Mouse (Mus musculus) limb, embryonic 11.5 days (tissue): ENCODE results near the gene Zfp697. TPM values are rescaled to one million over a fixed set of nuclear protein-coding genes. Genes with fewer than 3 reads are reported as not detected.

Source experiments
- ATAC-seq: fragments of 200-750 bp; cut with Nextera tagmentation; 2 replicates; pipeline ENCODE4 v1.8.0; 2017; ENCODE audit warnings: low read depth; ENCODE audit not compliant: insufficient number of reproducible peaks, low FRiP score, low TSS enrichment
- DNase-seq: peaks from one replicate; pipeline ENCODE4 v3.0.0-alpha.2; 2015; ENCODE audit warnings: low spot score
- H3K27ac ChIP-seq: fragments of 300-500 bp; sonication (generic); replicated peaks from 2 replicates; pipeline ENCODE4 v1.5.1; 2014; ENCODE audit warnings: low read depth, mild to moderate bottlenecking, low read length
- H3K27me3 ChIP-seq: fragments of 300-500 bp; sonication (generic); 2 replicates; pipeline ENCODE4 v1.6.1; 2014; ENCODE audit warnings: mild to moderate bottlenecking, low read length, mixed read lengths; ENCODE audit not compliant: control insufficient read depth, insufficient read depth
- H3K36me3 ChIP-seq: fragments of 300-500 bp; sonication (generic); 2 replicates; pipeline ENCODE4 v1.6.1; 2014; ENCODE audit warnings: mild to moderate bottlenecking, low read length, moderate library complexity, mixed read lengths; ENCODE audit not compliant: control insufficient read depth, insufficient read depth
- H3K4me1 ChIP-seq: fragments of 300-500 bp; sonication (generic); 2 replicates; pipeline ENCODE4 v1.6.1; 2014; ENCODE audit warnings: low read length, mixed read lengths; ENCODE audit not compliant: control insufficient read depth, insufficient read depth
- H3K4me2 ChIP-seq: fragments of 300-500 bp; sonication (generic); 2 replicates; pipeline ENCODE4 v1.6.1; 2014; ENCODE audit warnings: low read depth, mild to moderate bottlenecking, moderate library complexity; ENCODE audit not compliant: severe bottlenecking
- H3K4me3 ChIP-seq: fragments of 300-500 bp; sonication (generic); 2 replicates; pipeline ENCODE4 v1.5.1; 2014; ENCODE audit warnings: low read depth, low read length
- H3K9ac ChIP-seq: fragments of 300-500 bp; sonication (generic); 2 replicates; pipeline ENCODE4 v1.6.1; 2014; ENCODE audit warnings: mild to moderate bottlenecking, low read length
- H3K9me3 ChIP-seq: fragments of 300-500 bp; sonication (generic); 2 replicates; pipeline ENCODE4 v1.6.1; 2016; ENCODE audit warnings: low read length; ENCODE audit not compliant: control insufficient read depth
- WGBS: fragments of 180-500 bp; shearing (Covaris S2); extraction: QIAGEN DNeasy Blood & Tissue Kit; methylation state at CpG from one replicate; pipeline ENCODE4 v1.1.7; 2014; 5-methylcytosine and 5-hydroxymethylcytosine counted together
- polyA plus RNA-seq: library from polyadenylated mRNA; unstranded; fragments of >200 nt; fragmentation: Nextera tagmentation; extraction: Ambion mirVana; gene quantifications from 2 replicates; pipeline ENCODE4 v1.2.1, GENCODE M21; 2014

Zfp697 gene
- polyA plus RNA-seq, 1 experiment from 2014 or later = 10.4 TPM

GRCm38 (mm10) chr3:98362753-98363152, 19.5 kb upstream of the Zfp697 start:
- Histone ChIP-seq H3K27me3 (no peaks in the 10 kb centered on the region), H3K9ac (no peak overlapping the region), H3K36me3 (no peaks in the 10 kb centered on the region), H3K9me3 (no peaks in the 10 kb centered on the region), H3K27ac (no peak overlapping the region), H3K4me1 (no peaks in the 10 kb centered on the region), H3K4me2 (no peak overlapping the region), H3K4me3 (no peak overlapping the region)
- no peak for DNase-seq
- ATAC-seq = no peak
- WGBS = 29% methylated on average over 2 of the region's 2 CpGs

DNA sequence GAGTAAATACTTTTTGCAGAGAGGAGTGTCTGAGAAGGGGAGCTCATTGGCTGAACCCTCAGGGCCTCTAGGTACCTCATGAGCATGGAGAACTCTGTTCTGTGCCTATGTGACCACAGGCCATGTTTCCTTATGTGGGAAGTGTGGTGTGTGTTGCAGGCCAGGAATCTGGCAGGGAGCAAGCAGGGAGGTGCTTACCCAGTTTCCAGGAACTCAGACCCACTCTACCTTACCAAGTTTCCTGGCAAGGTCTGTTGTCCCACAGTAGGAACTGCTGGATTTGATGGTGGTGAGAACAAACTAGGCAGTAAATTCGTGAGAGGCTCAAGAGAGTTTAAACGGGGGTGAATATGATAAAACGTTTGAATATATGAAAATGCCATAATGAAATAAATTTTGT, 16.2 kb upstream of the Zfp697 start:
- Histone ChIP-seq H3K4me3 (no peak overlapping the region), H3K27ac (no peak overlapping the region), H3K27me3 (no peaks in the 10 kb centered on the region), H3K36me3 (no peaks in the 10 kb centered on the region), H3K4me2 (no peak overlapping the region), H3K9me3 (no peaks in the 10 kb centered on the region), H3K9ac (no peak overlapping the region), H3K4me1 (no peaks in the 10 kb centered on the region)
- WGBS = 87% methylated on average over 3 of the region's 3 CpGs
- ATAC-seq = no peak
- no peak for DNase-seq

DNA sequence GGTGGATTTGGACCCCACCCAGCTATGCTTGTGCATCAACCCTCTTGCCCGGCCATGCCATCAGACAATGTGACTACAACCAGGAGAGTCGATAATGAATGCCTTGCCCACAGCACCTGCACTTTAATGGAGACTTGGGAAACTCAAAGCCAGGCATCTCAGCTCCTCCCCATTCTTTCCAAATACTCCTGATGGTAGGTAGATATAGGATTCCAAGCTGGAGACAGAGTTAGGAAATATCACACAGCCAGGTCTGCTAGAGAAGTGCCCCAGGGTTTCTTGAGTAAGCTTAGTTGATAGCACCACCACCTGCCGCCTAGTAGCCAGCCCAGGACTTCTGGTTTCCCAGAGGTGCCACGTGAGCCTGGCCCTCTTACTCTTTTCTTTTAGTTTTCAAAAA, 15.4 kb upstream of the Zfp697 start:
- WGBS = 74% methylated on average over 4 of the region's 4 CpGs
- ATAC-seq = no peak

GRCm38 (mm10) chr3:98368283-98368682, 14.0 kb upstream of the Zfp697 start:
- no peaks in the 10 kb centered on the region for H3K27me3 ChIP-seq
- no peaks in the 10 kb centered on the region for H3K9me3 ChIP-seq
- H3K4me1 ChIP-seq = no peaks in the 10 kb centered on the region
- no peak overlapping the region for H3K9ac ChIP-seq
- DNase-seq (no peak), ATAC-seq (no peak)
- no peak overlapping the region for H3K4me2 ChIP-seq
- WGBS = 67% methylated on average over 4 of the region's 4 CpGs
- H3K27ac ChIP-seq = no peak overlapping the region
- no peak overlapping the region for H3K4me3 ChIP-seq
- no peaks in the 10 kb centered on the region for H3K36me3 ChIP-seq

More for the DNA sequence above, 15.4 kb upstream of the Zfp697 start:
- Histone ChIP-seq H3K4me3 (no peak overlapping the region), H3K9me3 (no peaks in the 10 kb centered on the region), H3K4me2 (no peak overlapping the region), H3K4me1 (no peaks in the 10 kb centered on the region), H3K27ac (no peak overlapping the region), H3K36me3 (no peaks in the 10 kb centered on the region), H3K9ac (no peak overlapping the region), H3K27me3 (no peaks in the 10 kb centered on the region)
- no peak for DNase-seq

DNA sequence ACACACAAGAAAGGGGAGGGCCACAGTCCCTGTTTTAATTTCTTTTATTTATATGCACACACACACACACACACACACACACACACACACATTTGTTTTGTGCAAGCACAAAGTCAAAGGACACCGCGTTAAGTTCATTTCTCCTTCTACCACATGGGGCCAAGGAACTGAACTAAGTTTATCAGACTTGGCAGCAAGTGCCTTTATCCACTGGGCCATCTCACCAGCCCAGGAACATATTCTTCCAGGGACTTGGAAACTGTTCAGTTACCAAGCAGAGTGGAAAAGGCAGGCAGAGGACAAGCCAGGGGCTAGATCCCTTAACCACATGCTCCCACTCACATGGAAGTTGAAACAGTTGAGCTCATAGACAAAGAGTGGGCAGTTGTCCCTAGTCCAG, 13.5 kb upstream of the Zfp697 start:
- ATAC-seq = no peak
- DNase-seq = no peak
- 93% methylated on average over 2 of the region's 2 CpGs for WGBS

DNA sequence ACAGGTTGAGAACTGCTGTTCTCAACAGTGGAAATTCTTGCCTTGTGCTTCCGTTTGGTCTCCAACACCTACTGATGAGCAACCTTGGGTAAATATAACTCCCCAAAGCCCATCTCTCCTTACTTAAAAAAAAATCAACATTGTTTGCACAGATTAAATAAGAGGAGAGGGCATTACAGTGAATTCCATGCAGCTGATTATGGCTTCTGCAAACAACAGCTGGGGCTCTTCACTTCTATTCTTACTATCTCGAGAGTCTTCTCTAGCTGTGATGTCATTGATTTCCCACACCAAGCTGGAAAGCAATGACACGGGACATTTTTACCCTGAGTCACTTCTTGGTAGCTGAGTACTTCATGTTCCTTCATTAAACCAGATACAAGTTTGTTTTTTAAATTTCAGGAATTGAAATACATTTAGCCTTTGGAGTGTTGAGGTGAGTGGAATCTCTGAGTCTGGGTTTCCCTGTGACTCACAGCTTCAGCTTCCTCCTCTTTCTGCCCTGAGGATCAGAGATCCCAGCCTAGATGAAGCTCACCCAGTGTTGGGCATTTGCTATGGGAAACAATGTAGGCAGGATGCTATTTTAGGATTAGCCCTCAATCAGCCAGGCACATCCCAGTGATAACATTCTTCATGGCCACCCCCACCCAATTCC, 8.1 kb upstream of the Zfp697 start:
- WGBS = 84% methylated on average over 3 of the region's 3 CpGs

More for the DNA sequence above, 13.5 kb upstream of the Zfp697 start:
- H3K36me3 ChIP-seq = no peaks in the 10 kb centered on the region
- H3K27ac ChIP-seq = no peak overlapping the region
- H3K4me3 ChIP-seq = no peak overlapping the region
- H3K9ac ChIP-seq = no peak overlapping the region
- no peak overlapping the region for H3K4me2 ChIP-seq
- no peaks in the 10 kb centered on the region for H3K9me3 ChIP-seq
- H3K27me3 ChIP-seq = no peaks in the 10 kb centered on the region
- no peaks in the 10 kb centered on the region for H3K4me1 ChIP-seq

DNA sequence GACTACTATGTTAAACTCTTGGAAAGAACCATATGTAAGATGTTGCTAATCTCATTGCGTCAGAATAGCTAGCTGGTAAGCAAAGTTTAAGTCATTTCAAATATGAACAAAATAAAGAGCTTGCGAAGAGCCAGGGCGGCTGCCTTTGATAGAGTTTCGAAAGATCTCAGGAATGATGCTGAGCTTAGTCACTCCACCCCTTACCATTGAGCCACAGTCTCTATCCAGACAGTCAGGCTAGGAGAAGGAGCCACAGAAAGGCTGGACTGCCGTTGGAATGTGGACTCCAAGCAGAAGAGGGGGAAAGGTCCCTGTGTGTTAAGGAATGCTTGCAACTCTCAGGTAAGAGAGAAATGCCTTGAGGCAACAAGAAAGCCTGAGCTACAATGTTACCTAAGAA, 7.3 kb upstream of the Zfp697 start:
- ATAC-seq = no peak

More for the DNA sequence above, 8.1 kb upstream of the Zfp697 start:
- DNase-seq (no peak), ATAC-seq (no peak)
- Histone ChIP-seq H3K9ac (no peak overlapping the region), H3K4me2 (no peak overlapping the region), H3K36me3 (no peaks in the 10 kb centered on the region), H3K27me3 (no peaks in the 10 kb centered on the region), H3K9me3 (no peaks in the 10 kb centered on the region), H3K4me1 (no peaks in the 10 kb centered on the region), H3K27ac (no peak overlapping the region), H3K4me3 (no peak overlapping the region)

GRCm38 (mm10) chr3:98378267-98378666, 4.0 kb upstream of the Zfp697 start:
- no peak overlapping the region for H3K4me2 ChIP-seq
- no peaks in the 10 kb centered on the region for H3K9me3 ChIP-seq
- no peak for DNase-seq
- H3K9ac ChIP-seq = no peak overlapping the region
- no peak overlapping the region for H3K4me3 ChIP-seq
- no peaks in the 10 kb centered on the region for H3K36me3 ChIP-seq
- no peaks in the 10 kb centered on the region for H3K27me3 ChIP-seq
- ATAC-seq = no peak
- no peak overlapping the region for H3K27ac ChIP-seq
- 85% methylated on average over 4 of the region's 4 CpGs for WGBS
- peaks cover 4% of the 10 kb centered on the region; the same call in 1 of the 2 replicates for H3K4me1 ChIP-seq

More for the DNA sequence above, 7.3 kb upstream of the Zfp697 start:
- Histone ChIP-seq H3K4me1 (no peaks in the 10 kb centered on the region), H3K27ac (no peak overlapping the region), H3K9me3 (no peaks in the 10 kb centered on the region), H3K9ac (no peak overlapping the region), H3K4me3 (no peak overlapping the region), H3K27me3 (no peaks in the 10 kb centered on the region), H3K36me3 (no peaks in the 10 kb centered on the region), H3K4me2 (no peak overlapping the region)
- no peak for DNase-seq
- WGBS = 90% methylated on average over 5 of the region's 5 CpGs

DNA sequence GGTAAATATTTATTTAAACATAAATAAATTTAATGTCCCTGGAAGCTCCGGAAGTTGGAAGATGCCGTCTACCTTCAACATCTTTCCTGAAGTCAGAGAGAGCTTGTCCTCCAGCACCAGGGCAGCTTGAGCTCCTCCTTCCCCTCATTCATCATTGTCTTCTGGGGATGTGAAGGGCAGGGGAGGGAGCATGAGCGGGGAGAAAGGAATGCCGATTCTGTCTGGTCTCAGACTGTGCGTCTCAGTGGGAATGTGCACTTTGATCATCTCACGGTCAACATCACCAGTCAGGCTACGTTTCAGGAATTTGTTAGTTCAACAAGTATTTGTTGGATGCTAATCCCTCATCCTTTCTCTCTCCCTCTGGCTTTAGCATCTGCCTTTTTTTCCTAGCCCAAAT, 3.0 kb upstream of the Zfp697 start:
- Histone ChIP-seq H3K27ac (no peak overlapping the region), H3K4me3 (no peak overlapping the region), H3K27me3 (no peaks in the 10 kb centered on the region), H3K4me2 (no peak overlapping the region), H3K9me3 (no peaks in the 10 kb centered on the region), H3K4me1 (peaks cover 5% of the 10 kb centered on the region; the same call in 1 of the 2 replicates), H3K36me3 (no peaks in the 10 kb centered on the region), H3K9ac (no peak overlapping the region)
- DNase-seq = no peak
- 15% methylated on average over 7 of the region's 7 CpGs for WGBS
- ATAC-seq = no peak
